Mouse (Mus musculus) 416B (cell line): ENCODE data around the gene Magi1.
A peak's percentile ranks its signal among the peaks of the same experiment; 100 is the strongest.
"Not testable (repeated sequence)": the region's sequence is repeated elsewhere in the genome, so short reads cannot be mapped to it uniquely, and the experiment has no call there.

ENCODE experiments used
- DNase-seq: peaks from one replicate; pipeline ENCODE4 v3.0.0; 2011; ENCODE audit warnings: low read depth

The Magi1 gene

DNA sequence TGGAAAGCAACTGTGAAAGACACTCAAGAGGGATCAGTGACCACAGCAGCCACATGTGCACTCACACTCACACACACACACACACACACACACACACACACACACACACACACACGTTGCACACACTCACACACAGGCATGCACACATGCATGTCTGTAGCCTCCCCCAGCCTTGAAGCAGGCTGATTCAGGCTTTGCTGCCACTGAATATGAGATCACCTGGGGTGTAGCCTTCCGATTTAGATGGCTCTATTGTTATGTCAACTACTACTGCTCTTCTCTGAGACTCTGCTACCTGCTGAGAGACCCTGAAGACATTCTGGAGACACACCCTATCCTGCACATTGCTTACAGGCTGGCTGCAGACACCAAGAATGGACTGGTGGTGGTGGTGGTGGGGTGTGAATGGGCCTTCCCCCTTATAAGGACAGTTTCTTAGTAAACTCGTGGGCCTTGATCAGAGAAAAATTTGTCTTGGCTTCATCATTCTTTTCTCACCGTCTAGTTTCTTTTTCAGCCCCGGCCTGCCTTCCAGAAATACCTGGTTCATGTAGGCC is 653.9 kb downstream of the Magi1 start:
- DNase-seq, result not testable (repeated sequence)

DNA sequence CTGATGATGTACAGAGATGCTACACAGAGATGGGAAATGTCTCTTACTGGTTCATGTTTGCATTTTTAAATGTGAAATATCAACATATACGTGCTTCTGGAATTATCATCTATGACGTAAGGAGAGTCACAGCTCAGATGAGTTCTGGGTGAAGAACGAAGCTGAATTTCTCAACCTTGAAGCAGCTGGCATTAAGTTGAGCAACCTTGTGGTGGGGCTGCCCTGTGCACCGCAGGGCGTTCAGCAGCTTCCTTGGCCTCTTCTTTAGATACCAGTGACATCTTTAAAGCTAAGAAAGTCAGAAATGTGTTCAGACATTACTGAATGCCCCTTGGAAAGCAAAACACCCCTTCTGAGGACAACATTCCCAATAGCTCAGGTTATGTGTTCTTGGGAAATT is 656.5 kb downstream of the Magi1 start:
- DNase-seq, result peak; percentile 8
